Mouse (Mus musculus) T-helper 1 cell (primary cell): Measurements from ENCODE around the gene Asprv1.

ENCODE experiments used
- in situ Hi-C: fragments of 300-600 bp; cut with MboI, MseI; formaldehyde crosslinking; loops from one replicate; pipeline ENCODE4 v1.15.1; 2025; ENCODE audit warnings: high pct_unique_total_duplicates

Asprv1 gene

GRCm38 (mm10) chr6:86627946-86628345 lies at the start of gene Asprv1:
TSS of gene Asprv1 (plus strand) at chr6:86628164.
- in situ Hi-C loops: no loop called here

GRCm38 (mm10) chr6:86578396-86578795 lies 49.6 kb upstream of the Asprv1 start:
- in situ Hi-C loops: no loop called here

GRCm38 (mm10) chr6:86579066-86579784 lies 48.7 kb upstream of the Asprv1 start:
- in situ Hi-C loops: no loop called here

- in situ Hi-C loops: loop anchor here (5.0 kb wide), 1 partner anchor 33 kb away; no protein-coding TSS in a partner anchor
Observed at GRCm38 (mm10) chr6:86579926-86580325, 48.0 kb upstream of the Asprv1 start.

- in situ Hi-C loops: loop anchor here (5.0 kb wide), 1 partner anchor 36 kb away; no protein-coding TSS in a partner anchor
Observed at GRCm38 (mm10) chr6:86583141-86583540, 44.8 kb upstream of the Asprv1 start.

- in situ Hi-C loops: loop anchor here (5.0 kb wide), 1 partner anchor 36 kb away; no protein-coding TSS in a partner anchor
Observed at GRCm38 (mm10) chr6:86583601-86584215, 44.3 kb upstream of the Asprv1 start.

GRCm38 (mm10) chr6:86584296-86585015 lies 43.5 kb upstream of the Asprv1 start:
- in situ Hi-C loops: loop anchor here (5.0 kb wide), 1 partner anchor 37 kb away; no protein-coding TSS in a partner anchor

GRCm38 (mm10) chr6:86585070-86585600 lies 42.8 kb upstream of the Asprv1 start:
- in situ Hi-C loops: no loop called here

- in situ Hi-C loops: no loop called here
Observed at GRCm38 (mm10) chr6:86586070-86586469, 41.9 kb upstream of the Asprv1 start.

GRCm38 (mm10) chr6:86588429-86588828 lies 39.5 kb upstream of the Asprv1 start:
- in situ Hi-C loops: no loop called here

- in situ Hi-C loops: no loop called here
Observed at GRCm38 (mm10) chr6:86593146-86593897, 34.6 kb upstream of the Asprv1 start.

GRCm38 (mm10) chr6:86594636-86595035 lies 33.3 kb upstream of the Asprv1 start:
- in situ Hi-C loops: no loop called here

- in situ Hi-C loops: no loop called here
Observed at GRCm38 (mm10) chr6:86595865-86596440, 32.0 kb upstream of the Asprv1 start.

- in situ Hi-C loops: no loop called here
Observed at GRCm38 (mm10) chr6:86598742-86599193, 29.2 kb upstream of the Asprv1 start.

GRCm38 (mm10) chr6:86599197-86599596 lies 28.8 kb upstream of the Asprv1 start:
- in situ Hi-C loops: no loop called here

GRCm38 (mm10) chr6:86599951-86600414 lies 28.0 kb upstream of the Asprv1 start:
- in situ Hi-C loops: no loop called here

GRCm38 (mm10) chr6:86605260-86605659 lies 22.7 kb upstream of the Asprv1 start:
- in situ Hi-C loops: no loop called here

- in situ Hi-C loops: no loop called here
Observed at GRCm38 (mm10) chr6:86606289-86606688, 21.7 kb upstream of the Asprv1 start.

GRCm38 (mm10) chr6:86607471-86607870 lies 20.5 kb upstream of the Asprv1 start:
- in situ Hi-C loops: no loop called here

GRCm38 (mm10) chr6:86609235-86609634 lies 18.7 kb upstream of the Asprv1 start:
- in situ Hi-C loops: no loop called here

GRCm38 (mm10) chr6:86610714-86611113 lies 17.2 kb upstream of the Asprv1 start:
- in situ Hi-C loops: no loop called here
